Mouse (Mus musculus) hindbrain, embryonic 16.5 days (tissue): ENCODE measurements around the gene Cyp4x1. TPM values are rescaled to one million over a fixed set of nuclear protein-coding genes. Genes with fewer than 3 reads are reported as not detected.

Experiments used
- ATAC-seq: fragments of 200-750 bp; cut with Nextera tagmentation; 2 replicates; pipeline ENCODE4 v1.8.0; 2017; ENCODE audit warnings: moderate TSS enrichment, moderate library complexity
- H3K27ac ChIP-seq: fragments of 300-500 bp; sonication (generic); 2 replicates; pipeline ENCODE4 v1.5.1; 2014; ENCODE audit warnings: low read depth, mild to moderate bottlenecking, control low read depth, low read length, moderate library complexity
- H3K27me3 ChIP-seq: fragments of 300-500 bp; sonication (generic); replicated peaks from 2 replicates; pipeline ENCODE4 v1.6.1; 2014; ENCODE audit warnings: low read length; ENCODE audit not compliant: control insufficient read depth, insufficient read depth
- H3K36me3 ChIP-seq: fragments of 300-500 bp; sonication (generic); 2 replicates; pipeline ENCODE4 v1.6.1; 2014; ENCODE audit warnings: mild to moderate bottlenecking, low read length, moderate library complexity, mixed read lengths; ENCODE audit not compliant: control insufficient read depth, insufficient read depth
- H3K4me1 ChIP-seq: fragments of 300-500 bp; sonication (generic); 2 replicates; pipeline ENCODE4 v1.6.1; 2014; ENCODE audit warnings: low read depth, low read length; ENCODE audit not compliant: control insufficient read depth, insufficient read depth
- H3K4me2 ChIP-seq: fragments of 300-500 bp; sonication (generic); 2 replicates; pipeline ENCODE4 v1.6.1; 2014; ENCODE audit warnings: mild to moderate bottlenecking, low read length, control low read depth, moderate library complexity
- H3K4me3 ChIP-seq: fragments of 300-500 bp; sonication (generic); 2 replicates; pipeline ENCODE4 v1.5.1; 2014; ENCODE audit warnings: mild to moderate bottlenecking, low read length, control low read depth, moderate library complexity
- H3K9ac ChIP-seq: fragments of 300-500 bp; sonication (generic); 2 replicates; pipeline ENCODE4 v1.6.1; 2014; ENCODE audit warnings: low read depth, mild to moderate bottlenecking, control low read depth, low read length, moderate library complexity
- H3K9me3 ChIP-seq: fragments of 300-500 bp; sonication (generic); 2 replicates; pipeline ENCODE4 v1.6.1; 2014; ENCODE audit warnings: mild to moderate bottlenecking, low read length, moderate library complexity; ENCODE audit not compliant: control insufficient read depth
- WGBS: fragments of 180-500 bp; shearing (Covaris S2); extraction: QIAGEN DNeasy Blood & Tissue Kit; methylation state at CpG from one replicate; pipeline ENCODE4 v1.1.7; 2014; 5-methylcytosine and 5-hydroxymethylcytosine counted together
- polyA plus RNA-seq: library from polyadenylated mRNA; unstranded; fragments of >200 nt; fragmentation: Nextera tagmentation; extraction: Ambion mirVana; gene quantifications from 2 replicates; pipeline ENCODE4 v1.2.1, GENCODE M21; 2015

Cyp4x1 gene
- polyA plus RNA-seq, 1 experiment from 2014 or later, result 11.8 TPM

DNA sequence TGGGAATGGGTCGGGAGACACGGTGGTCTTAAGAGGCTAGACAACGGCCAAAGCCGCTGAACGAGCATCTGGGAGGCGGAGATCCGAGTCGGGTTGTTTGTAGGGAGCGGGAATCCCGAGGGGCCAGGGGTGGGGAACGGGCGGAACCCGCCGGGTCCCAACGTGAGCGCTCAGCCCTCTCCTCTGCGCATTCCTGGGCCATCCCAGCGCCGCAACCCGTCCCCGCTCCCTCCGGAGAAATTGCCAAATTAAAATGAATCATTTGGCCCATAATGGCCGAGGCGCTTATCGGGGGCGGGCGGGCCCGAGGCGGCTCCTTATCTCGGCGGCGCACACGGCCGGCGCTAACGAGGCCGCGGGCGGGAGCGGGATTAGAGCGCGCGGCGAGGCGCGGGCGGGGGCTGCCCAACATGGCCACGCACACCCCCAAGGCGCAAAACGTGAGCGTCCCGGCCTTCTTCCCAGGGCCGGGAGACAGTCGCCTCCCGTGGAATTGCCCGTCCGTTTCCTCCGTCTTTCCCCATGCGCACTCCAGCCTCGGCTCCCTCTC lies 77.6 kb downstream of the Cyp4x1 start, which contains the start of gene Tal1:
Gene Tal1, plus strand, starts transcription at position 56 of the 550 bp plus-strand sequence.
- Histone ChIP-seq H3K27ac (peak within 1 kb of the TSS; percentile 65), H3K36me3 (no peaks in the 10 kb centered on the region), H3K4me1 (peaks cover 9% of the 10 kb centered on the region), H3K4me3 (peak within 1 kb of the TSS; percentile 30), H3K4me2 (peak within 1 kb of the TSS; percentile 41), H3K27me3 (peaks cover 59% of the 10 kb centered on the region), H3K9ac (peak within 1 kb of the TSS; percentile 23; the same call in 1 of the 2 replicates), H3K9me3 (no peaks in the 10 kb centered on the region)
- peak; percentile 56 for ATAC-seq
- 1% methylated on average over 45 of the region's 60 CpGs for WGBS

Other genes starting within 250 kb of the Cyp4x1 start
- 0.05 and 0.07 TPM in 2 replicates for gene Foxd2, start 225.4 kb downstream of the Cyp4x1 start, polyA plus RNA-seq
- not detected in 2 replicates for gene Foxe3, start 208.3 kb downstream of the Cyp4x1 start, polyA plus RNA-seq
- gene Cmpk1, start 147.0 kb downstream of the Cyp4x1 start, polyA plus RNA-seq, result 187 and 190 TPM in 2 replicates
- 2.0 and 2.4 TPM in 2 replicates for gene Stil, start 134.1 kb downstream of the Cyp4x1 start, polyA plus RNA-seq
- gene Tal1, start 77.9 kb downstream of the Cyp4x1 start, polyA plus RNA-seq, result 1.2 and 2.0 TPM in 2 replicates
- gene Pdzk1ip1, start 45.6 kb downstream of the Cyp4x1 start, polyA plus RNA-seq, result 2.3 and 3.0 TPM in 2 replicates
- gene Cyp4a29, start 107.8 kb upstream of the Cyp4x1 start, polyA plus RNA-seq, result not detected in 2 replicates
- not detected in 2 replicates for gene Cyp4a12a, start 164.8 kb upstream of the Cyp4x1 start, polyA plus RNA-seq